Mouse (Mus musculus): Measurements from ENCODE around the gene Cyp39a1.
A peak's percentile ranks its signal among the peaks of the same experiment; 100 is the strongest.

The Cyp39a1 gene

DNA sequence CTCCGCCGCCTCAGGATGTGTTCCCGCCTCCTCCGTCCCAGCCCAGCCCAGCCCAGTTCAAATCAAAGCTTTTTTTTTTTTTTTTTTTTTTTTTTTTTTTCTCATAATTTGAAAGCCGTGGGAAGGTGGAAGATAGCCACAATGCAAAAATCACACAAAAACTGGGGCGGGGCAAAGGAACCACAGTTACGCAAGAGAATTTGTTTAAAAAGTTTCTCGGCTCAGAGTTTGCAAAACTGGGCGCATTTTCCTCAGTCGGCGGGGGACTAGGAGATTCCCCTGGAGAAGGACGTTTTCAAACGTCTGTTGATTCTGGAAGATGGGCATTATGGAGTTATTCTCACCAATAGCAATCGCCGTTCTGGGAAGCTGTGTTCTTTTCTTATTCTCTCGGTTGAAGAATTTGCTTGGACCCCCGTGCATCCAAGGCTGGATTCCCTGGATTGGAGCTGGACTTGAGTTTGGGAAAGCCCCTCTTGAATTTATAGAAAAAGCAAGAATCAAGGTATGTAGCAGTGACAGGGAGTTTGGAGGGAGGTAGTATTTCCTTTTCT, at the start of gene Cyp39a1:
Cyp39a1 (plus strand) TSS at position 136 of the 554 bp plus-strand sequence.
- DNase-seq, result no peak

DNA sequence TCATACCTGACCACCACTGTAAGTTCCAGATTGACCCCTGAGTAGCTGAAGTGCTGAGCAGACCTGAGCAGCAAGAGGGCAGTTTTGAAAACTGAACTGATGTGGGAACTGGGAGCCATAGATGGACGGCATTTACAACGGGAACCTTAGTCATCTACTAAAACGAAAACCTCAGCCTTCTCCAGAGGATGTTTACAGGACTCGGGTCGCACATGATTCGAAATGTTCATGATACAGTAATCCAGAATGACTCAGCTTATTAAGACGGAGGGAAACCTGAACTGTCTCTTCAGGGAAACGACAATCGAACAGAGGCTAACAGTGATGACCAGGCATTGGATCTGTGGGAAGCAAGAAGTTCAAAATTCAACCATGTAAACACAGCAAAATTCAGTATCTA, 48.1 kb upstream of the Cyp39a1 start:
- DNase-seq, result no peak

DNA sequence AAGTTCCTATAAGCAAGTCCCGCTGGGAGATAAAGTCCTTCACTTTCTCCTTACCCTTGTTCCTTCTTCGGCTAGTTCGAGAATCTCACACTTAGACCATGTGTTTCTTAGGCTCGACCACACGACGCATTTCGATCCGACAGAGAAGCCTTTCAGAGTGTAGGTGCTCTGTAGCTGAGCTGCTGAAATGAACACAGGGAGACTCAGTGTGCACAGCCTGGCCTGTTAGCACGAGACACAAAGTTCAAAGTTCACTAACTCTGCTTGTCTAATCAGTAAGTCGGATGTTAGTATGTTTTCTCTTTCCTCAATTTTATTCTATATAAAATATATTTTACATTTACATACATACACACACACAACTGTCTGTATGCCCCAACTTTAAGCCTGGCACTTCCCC, 45.1 kb upstream of the Cyp39a1 start:
- no peak for DNase-seq

DNA sequence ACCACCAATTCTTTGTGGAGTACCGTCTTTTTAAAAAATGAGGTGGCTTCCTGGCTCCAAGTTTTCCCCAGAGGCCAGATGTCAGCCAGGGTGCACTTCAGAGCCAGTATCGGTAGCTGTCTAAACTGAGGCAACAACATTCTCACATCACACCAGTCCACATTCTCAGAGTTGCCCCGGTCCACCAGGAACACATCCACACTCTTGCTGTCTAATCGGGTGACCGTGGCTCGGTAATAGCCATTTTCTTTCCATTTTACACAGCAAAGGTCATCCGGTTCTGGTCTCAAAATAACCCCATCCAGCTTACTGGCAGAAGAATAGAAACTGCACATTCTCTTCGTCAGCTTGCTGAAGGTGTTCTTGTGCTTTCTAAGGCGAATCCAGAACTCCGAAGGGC, 39.0 kb upstream of the Cyp39a1 start:
- no peak for DNase-seq

DNA sequence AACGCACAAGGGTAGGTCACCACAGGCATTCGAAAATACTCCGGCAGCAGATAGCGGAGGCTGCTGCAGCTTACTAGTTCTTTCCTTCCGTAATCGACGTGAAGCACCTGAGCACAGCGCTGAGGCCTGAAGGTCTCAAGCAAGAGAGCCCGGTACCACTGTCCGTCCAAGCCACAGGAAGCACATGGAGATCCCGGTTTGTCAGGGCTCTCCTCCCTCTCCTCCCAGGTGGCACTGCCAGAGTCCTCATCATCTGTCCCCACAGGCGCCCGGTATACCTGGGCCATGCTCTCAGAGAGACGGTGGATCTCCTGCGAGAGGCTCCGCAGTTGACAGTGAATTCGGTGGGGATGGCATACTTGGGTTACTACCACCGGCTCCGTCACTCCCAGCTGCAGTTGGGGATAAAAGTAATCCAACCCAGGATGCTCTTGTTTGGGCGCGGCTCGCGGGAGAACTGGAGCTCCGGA, 38.2 kb upstream of the Cyp39a1 start:
- DNase-seq, result no peak

DNA sequence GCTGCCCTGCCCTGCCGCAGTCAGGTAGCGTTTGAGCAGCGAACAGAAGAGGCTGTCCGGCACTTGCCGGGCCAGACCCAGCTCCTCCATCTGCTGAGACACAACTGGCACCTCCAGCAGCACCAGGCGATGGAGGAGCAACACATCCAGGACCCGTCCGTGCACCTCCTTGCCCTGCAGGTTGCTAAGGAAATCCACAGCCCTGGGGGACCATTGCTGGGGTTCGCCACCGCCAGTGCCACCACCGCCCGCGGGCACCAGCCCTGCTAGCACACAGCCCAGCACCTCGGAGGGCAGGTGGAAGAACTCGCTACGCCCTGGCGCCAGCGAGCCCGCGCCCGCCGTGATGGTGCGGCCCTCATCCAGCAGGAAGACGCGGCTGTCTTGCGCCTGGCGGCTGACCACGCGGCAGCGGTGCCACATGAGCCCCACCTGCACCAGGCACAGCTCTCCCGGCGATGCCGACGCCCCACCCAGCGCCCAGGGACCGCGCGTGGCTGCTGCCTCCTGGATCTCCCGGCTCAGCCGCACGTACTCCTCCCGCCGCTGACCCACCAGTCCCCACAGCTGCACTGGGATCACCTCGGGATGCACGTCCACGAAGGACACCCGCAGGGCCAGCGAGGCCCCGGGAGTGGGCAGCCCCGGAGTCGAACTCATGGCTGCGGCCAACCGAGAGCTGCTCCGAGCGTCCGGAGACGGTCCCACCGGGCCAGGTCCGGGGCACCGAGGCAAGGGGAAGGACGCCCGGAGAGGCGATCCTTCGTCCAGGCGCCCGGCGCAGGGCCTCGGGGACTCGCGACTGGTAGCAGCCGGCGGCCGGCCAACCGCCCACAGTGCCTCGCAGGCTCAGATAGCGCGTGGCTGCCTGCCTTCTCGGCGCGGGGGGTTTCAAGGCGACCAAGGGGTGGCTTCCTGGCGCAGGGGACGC, 37.5 kb upstream of the Cyp39a1 start, which contains the start of gene Tdrd6:
Tdrd6 (minus strand) TSS at position 804 of the 931 bp plus-strand sequence.
- no peak for DNase-seq

DNA sequence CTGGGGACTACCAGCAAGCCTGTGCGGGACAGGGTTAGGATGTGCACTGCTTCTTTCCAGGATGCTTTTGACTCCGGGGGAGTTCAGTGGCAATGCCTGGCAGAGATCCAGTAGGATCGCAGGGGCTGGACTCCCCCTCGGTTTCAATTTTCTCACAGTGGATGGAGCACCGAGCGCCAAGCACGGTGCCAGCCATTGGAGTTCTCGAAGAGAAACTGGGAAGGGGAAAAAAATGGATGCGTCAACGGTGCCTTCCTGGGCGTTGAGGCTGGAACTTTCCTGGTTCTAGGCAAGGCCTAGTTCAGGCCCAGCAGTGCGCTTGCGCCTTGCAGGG, 36.8 kb upstream of the Cyp39a1 start:
- no peak for DNase-seq

DNA sequence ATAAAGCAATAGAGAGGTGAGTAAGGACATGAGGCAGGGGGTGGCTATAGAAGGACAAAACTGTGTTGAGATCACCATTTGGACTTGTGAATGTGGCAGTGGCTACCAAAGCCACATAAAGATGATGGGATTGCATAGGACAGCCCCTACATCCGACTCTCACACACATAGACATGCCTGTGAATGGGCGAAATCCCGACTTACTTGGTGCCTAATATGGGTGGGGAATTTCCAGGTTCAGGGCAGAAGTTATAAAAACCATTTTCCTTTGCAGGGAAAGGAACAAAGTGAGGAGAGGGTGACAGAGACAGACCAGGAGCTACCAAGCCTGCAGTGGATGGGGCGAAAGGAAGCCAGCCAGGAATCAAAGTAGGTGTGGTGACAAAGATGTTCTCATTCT, 30.1 kb upstream of the Cyp39a1 start:
- no peak for DNase-seq

DNA sequence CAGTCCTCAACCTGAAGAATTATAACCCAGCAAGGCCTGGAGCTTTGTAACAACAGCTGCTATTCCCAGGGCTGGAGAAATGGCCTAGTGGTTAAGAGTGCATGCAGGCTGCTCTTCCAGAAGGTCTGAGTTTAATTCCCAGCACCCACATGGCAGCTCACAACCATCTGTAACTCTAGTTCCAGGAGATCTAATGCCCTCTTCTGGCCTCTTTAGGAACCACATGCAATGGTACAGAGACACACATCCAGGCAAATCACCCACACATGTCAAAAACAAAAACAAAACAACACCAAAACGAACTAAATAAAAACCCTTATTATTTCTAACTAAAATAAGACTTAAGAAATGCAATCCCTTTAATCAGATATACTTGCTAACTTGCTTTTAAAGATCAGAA, 26.4 kb upstream of the Cyp39a1 start:
- no peak for DNase-seq

DNA sequence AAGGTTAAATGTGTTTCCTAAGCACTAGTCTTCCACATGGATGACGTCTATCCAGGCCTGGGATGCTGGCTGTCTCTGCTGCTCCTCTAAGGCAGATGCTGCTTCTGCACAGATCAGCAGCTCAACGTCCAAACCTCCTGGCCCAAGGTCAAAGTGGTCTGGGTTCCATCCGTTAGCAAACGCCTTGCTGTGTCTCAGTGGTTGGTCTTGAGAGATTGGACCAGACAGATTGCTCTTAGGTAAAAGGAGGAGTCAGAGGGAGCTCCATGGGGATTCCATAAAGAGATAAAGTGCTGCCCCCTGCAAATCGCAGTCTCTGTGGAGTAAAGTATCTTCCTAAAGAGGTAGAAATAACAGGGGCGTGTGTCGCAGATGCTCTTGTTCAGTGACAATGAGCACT, 24.0 kb upstream of the Cyp39a1 start:
- DNase-seq, result no peak

DNA sequence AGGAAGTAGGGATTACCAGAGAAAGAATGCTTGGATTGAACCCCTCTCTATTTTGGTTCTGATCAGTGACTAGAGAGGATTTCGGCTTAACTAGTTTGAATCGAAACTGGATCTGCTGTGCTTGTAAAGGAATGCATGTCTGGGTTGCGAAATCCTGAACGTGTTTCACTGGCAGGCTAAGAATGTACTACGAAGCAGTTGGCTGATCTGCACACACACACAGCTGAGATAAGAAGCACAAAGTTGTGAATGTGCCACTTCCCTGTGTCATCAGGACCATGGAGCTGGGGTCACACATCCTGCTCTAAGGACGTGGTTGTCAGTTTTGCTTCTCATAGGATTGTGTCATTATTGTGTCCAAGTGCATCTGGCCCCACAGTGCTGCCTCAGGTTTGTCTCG, 22.9 kb upstream of the Cyp39a1 start:
- DNase-seq, result no peak

DNA sequence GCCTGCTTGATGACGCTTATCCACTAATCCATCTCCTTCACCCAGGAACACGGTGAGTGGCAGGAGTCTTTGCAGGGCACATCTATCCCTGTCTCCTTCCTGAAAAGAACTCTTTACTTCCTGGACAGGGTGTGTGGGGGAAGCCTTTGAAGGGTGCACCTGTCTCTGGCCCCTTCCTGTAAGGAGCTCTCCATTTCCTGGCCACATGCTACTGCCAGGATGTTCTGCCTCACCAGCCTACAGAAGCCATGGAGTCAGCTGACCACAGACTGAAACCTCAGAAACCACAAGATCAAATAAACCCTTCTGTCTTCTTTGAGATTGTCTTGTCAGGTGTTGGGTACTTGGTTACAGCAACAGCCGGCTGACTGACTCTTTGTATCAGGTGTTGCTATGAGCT, 22.1 kb upstream of the Cyp39a1 start:
- no peak for DNase-seq

DNA sequence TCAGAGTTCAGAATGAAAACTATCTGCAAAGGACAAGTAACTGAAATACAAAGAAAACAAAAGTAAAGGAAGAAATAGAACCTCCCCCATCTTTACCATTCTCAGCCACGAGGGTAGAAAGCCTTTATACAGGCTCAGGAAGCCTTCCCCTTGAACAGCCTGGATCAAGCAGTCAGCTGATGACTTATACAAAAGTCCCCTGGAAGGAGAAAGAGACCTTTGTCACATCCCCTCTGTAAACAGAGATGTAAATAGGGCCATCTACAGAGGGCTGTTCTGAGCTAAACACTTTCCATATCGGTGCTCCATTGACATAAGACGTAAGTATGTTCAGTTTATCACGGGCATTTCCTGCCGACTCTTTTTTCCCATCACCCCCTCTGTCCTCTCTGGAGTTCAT, 20.3 kb upstream of the Cyp39a1 start:
- DNase-seq, result no peak

DNA sequence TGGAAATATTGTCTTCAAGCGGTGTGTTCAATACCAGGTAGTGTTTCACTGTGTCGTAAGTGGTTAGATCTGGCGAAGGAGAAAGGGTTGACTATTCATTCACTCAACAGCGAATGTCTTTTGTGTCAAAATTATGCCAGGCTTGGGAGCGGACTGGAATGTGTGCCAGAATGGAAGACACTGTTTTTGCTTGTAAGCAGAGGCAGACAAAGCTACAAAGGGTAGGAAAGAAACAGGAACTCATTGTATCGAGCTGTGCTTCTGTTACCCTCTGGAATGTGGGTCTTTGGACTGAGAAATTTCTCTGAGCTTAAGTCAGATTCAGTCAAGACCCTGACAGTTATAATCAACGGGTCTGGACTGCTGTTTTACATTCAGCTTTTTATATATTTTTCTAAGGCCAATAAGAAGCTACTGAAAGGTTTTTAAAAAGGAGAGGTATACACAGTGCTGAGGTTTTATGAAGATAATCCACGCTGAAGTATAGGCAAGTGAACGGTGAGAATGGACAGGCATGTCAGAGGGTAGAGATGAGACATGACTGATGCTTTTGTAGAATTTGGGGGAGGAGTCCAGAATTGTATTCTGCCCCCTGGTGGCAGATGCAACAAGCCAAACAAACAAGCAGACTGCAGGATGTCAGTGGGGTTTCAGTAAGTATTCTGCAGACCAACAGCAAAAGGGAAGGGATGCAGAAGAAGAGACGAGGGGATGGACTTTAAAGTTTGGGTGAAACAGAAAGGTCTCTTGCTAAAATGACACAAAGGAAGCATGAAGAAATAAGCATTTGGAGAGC, 17.4 kb upstream of the Cyp39a1 start:
- DNase-seq, result no peak

DNA sequence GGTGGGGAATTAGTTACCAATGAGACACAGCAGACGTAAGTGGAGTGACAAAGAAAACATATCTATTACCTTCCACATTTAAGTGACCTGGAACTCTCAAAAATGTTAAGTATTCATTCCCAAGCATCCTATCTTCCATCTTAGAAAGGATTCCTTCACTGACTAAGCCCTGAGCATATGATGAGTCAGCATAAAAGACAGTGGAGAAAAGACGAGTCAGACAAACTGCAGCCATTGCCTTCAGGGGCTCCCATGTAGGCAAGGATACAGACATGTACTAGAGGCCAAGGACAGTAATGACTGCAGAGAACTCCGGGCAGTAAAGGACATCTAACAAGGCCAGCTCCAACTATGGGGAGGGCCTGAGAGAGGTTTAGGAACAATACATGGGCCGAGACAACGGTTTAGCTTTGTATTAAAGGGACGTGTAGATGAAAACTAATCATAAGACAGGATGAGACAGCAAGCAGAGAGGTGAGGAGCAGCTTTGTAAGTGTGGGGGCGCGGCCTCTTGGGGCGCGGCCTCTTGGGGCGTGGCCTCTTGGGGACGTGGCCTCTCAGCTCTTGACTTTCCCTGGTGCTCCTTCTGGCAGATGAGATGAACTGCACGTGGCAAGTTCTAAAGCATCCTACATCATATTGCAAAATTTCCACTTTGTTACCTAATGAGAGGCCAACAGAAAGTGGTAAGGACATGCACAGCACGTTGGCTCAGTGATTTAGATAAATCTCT, 15.7 kb upstream of the Cyp39a1 start:
- DNase-seq, result no peak

DNA sequence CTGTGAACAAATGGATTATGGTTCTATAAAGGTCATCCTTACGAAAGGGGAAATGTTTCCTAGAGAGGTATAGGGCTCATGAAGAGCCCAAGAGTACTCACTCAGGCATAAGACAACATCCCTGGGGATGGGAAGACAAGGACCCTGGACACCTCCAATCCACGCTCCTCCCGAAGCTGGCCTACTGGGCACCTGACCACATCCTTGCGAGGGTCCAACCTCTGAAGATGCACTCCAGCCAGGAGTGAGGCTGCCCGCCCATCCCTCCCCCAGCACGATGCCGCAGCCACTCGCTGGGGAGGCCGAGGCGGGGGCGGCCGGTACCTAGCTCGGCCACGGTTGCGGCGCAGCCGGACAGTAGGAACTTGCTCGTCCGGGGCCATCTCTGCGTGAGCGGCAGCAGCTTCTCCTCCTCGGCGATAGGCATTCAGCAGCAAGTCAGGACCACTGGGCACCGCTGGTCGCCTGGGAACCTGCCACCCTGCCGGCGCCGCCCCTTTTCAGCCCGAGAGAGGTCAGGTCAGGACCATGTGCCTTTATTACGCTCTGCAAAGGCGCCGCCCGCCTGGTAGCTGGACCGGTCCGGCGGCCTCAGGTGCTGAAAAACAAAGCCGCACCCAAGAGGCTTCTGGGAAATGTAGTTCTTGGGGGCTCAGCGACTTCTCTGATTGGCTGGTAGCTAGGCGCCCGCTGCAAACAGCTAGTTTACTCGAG, 492 bp upstream of the Cyp39a1 start, which contains the start of gene Slc25a27:
Slc25a27 (minus strand) TSS at position 639 of the 714 bp plus-strand sequence.
- peak; percentile 88 for DNase-seq

DNA sequence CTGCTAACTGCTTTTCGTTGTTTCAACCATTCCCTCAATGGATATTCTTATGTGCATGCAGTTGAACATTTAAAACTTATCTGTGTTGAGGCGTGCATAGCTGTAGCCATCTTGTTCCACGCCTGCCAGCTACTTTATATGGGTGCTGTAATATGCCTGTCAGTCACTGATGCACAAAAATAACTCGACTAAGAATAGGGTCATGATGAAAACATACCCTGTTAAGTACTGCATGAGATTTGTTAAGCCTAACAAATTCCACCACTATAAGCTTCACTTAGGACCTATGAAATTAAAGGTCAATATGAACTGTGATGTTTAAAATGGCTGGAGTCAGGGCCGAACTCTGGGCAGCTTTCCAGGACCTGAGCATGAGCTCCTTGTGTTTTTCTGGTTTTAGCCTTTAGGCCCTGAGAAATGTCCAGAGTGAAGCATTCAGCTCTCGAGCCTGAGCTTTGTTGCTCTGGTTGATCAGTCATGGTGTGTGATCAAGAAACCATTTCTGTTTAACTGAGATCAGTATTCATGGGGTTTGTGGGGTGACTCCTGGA, 2.0 kb downstream of the Cyp39a1 start:
- DNase-seq, result no peak

DNA sequence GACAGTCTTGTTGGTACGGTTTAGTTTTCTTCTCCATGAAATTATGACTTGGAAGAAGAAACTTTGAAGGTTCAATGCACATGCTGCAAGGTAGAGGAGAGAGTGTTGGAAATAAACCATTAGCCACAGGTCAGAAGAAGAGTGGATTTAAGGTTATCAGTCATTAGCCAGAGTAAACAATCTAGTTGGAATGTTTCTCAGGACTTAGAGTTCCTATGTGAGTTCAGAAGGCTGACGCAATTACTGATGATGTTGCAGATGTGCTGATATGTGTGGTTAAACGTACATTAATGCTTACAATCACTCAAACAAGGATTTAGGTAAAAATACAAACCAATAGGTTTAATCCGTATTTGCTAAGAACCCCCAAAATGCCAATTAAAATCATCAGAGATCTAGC, 4.7 kb downstream of the Cyp39a1 start:
- DNase-seq, result no peak

DNA sequence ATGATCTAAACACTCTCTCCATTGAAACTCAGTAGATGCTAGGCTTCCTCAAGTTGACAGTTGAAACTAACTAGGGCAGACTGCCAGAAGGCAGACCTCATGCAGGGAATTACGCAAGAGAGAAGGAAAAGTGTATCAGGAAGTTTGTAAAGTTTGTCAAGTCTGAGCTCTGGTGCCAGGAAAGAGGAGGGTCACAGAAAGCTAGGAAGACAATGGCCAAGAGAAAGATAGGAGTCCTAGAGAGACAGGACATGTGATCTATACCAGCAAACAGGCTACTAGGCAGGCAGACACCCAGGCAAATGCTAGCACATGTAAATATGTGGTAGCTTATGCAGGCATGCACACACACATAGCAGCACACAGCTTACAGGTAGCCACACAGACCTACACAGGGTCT, 8.0 kb downstream of the Cyp39a1 start:
- no peak for DNase-seq

DNA sequence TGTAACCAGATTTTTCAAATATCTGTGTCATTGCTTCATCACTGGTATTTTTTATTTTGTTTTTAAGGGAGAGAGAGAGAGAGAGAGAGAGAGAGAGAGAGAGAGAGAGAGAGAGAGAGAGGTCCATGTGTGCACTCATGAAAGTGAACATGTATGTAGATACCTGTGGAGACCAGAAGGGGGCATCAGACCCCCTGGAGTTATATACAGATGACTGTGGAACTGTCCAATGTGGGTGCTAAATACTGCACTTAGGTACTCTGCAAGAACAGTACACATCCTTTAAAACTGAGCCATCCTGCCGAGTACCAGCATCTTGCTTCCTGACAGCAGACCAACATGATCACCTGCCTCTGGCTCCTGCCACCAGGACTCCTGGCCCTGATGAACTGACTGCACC, 9.0 kb downstream of the Cyp39a1 start:
- DNase-seq, result no peak

DNA sequence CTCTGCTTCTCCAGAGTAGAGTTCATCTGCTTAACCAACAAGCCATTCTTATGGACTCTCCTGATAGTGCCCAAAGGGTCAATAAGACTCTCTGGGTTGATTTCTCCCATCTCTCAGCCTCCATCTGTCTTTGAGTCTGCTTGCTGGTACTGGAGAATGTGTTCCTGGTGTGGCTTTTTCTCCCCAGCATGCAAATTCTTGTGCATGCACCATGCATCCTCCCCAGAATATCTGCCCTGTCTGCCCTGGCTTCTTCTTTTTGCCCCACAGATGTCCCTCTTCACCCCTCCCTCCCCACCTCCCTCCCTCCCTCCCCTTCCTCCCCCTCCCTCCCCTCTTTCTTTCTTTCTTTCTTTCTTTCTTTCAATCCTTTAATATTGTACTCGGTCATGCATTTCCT, 10.1 kb downstream of the Cyp39a1 start:
- no peak for DNase-seq

DNA sequence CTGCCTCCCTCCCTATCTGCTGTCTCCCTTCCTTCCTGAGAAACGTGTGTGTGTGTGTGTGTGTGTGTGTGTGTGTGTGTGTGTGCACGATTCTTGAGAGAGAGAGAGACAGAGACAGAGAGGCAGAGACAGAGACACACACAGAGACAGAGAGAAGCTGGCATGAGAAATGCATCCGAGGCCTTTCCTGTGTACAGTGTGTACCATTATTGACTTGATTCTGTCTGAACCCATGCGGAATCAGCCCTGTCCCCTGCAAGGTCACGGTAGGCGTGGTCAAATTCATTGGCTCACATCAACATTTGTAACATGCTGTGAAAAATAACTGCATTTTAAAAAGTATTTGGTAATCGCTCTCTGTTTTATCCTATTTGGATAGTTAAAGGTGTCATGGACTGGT, 16.9 kb downstream of the Cyp39a1 start:
- DNase-seq, result no peak
